Comparison of ENCODE assay signal across 28 mouse cellular contexts in genomic region chr6:71351201-71351600, GRCm38 (mm10). TPM values are rescaled to one million over a fixed set of nuclear protein-coding genes. Genes with fewer than 3 reads are reported as not detected.
"Had no signal": no experiment of that assay in that cellular context is flagged by ENCODE, and none has a peak within 500 bp of the region (broad histone marks: within the 10 kb centered on the region; RNA-seq: fewer than 3 reads in every experiment).

No protein-coding gene starts in this region.

- H3K27ac ChIP-seq: kidney, postnatal 0 days; layer of hippocampus, adult 2 months; left cerebral cortex, adult 2 months; liver, embryonic 13.5 days; stomach, postnatal 0 days had no signal

- H3K36me3 ChIP-seq: liver, embryonic 13.5 days had no signal

- H3K4me1 ChIP-seq: liver, embryonic 13.5 days had no signal

- H3K27me3 ChIP-seq: liver, embryonic 13.5 days had no signal

- H3K4me3 ChIP-seq: layer of hippocampus, adult 2 months; left cerebral cortex, adult 2 months; liver, embryonic 13.5 days had no signal

- H3K4me2 ChIP-seq: liver, embryonic 13.5 days; lung, embryonic 14.5 days; midbrain, embryonic 11.5 days had no signal

- H3K9me3 ChIP-seq: liver, embryonic 13.5 days had no signal

- ATAC-seq: intestine, postnatal 0 days had no signal

- H3K9ac ChIP-seq: liver, embryonic 13.5 days; lung, embryonic 14.5 days had no signal

- DNase-seq: kidney, adult 2 months; kidney, postnatal 25 days; layer of hippocampus, adult 9-11 months; liver, embryonic 13.5 days; lung, embryonic 14.5 days; lung, postnatal 10 days; lung, postnatal 36 days; midbrain, embryonic 14.5 days; right cerebral cortex, adult 18-20 months; right cerebral cortex, postnatal 14 days; right cerebral cortex, postnatal 4 days had no signal

RNA-seq across cellular contexts. Expression of gene Cd8a, which starts 22.0 kb away (rescaled TPM):
- total RNA-seq: layer of hippocampus, adult 2 months; layer of hippocampus, postnatal 25 days; left cerebral cortex, adult 2 months; left cerebral cortex, postnatal 36 days; megakaryocyte-erythroid progenitor cell, adult 5-6 weeks; midbrain, postnatal 0 days had no signal
- polyA plus RNA-seq: kidney, embryonic 14.5 days; limb, embryonic 11.5 days; liver, embryonic 13.5 days; liver, embryonic 16.5 days; lung, embryonic 14.5 days; midbrain, embryonic 11.5 days; midbrain, embryonic 14.5 days; midbrain, postnatal 0 days; neural tube, embryonic 11.5 days; neural tube, embryonic 14.5 days; stomach, postnatal 0 days had no signal

RNA-seq across cellular contexts. Expression of gene Cd8b1, which starts 28.6 kb away (rescaled TPM):
- total RNA-seq: layer of hippocampus, adult 2 months; layer of hippocampus, postnatal 25 days; left cerebral cortex, adult 2 months; left cerebral cortex, postnatal 10 days; left cerebral cortex, postnatal 36 days; megakaryocyte-erythroid progenitor cell, adult 5-6 weeks; midbrain, postnatal 0 days had no signal
- polyA plus RNA-seq: kidney, embryonic 14.5 days; limb, embryonic 14.5 days; liver, embryonic 13.5 days; lung, embryonic 14.5 days; midbrain, embryonic 11.5 days; midbrain, embryonic 14.5 days; midbrain, postnatal 0 days; neural tube, embryonic 11.5 days; neural tube, embryonic 14.5 days; stomach, postnatal 0 days had no signal

RNA-seq across cellular contexts. Expression of gene Smyd1, which starts 29.2 kb away (rescaled TPM):
- total RNA-seq: megakaryocyte-erythroid progenitor cell, adult 5-6 weeks had no signal
